Mouse (Mus musculus): Measurements from ENCODE around the gene Cd19.

Gene Cd19

DNA sequence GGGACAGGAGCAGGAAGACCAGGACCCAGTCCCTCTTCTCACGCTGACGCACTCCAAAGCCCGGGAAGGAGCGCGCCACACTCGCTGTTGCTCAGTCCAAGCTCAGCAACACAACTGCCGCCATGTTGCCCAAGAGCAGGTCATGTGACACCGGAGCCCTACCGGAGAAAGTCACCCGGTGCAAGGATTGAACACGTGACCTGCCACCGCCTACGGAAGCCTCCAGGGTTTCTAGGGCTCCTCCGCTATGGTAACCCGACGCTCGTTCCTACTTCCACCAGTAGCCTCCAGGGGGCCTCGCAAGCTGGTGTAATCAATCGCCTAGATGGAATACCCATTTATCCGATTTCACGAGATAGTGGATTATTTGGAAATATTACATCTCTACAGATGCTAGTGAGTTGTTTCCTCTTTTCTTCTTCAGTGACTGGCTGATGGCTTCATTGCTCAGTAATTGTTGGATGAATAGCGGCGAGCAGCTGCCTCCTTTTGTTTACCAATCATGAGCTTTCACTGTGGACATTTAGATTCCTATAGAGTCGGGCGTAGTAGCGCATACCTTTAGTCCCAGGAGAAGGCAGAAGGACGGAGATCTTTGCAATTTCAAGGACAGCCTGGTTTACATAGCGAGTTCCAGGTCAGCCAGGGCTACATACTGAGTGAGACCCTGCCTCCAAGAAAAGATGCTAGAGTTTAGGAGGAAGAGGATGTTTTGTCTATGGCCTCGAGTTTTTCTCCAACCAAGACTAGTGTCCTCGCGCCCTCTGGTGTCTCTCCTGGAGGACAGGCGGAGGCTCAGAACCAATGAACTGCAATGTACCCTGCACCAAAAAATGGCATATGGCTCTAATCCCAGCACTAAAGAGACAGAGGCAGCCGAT, 37.2 kb downstream of the Cd19 start, which contains the start of gene Spns1:
Gene Spns1, minus strand, starts transcription at position 173 of the 881 bp plus-strand sequence.
- DNase-seq: peak; percentile 98

DNA sequence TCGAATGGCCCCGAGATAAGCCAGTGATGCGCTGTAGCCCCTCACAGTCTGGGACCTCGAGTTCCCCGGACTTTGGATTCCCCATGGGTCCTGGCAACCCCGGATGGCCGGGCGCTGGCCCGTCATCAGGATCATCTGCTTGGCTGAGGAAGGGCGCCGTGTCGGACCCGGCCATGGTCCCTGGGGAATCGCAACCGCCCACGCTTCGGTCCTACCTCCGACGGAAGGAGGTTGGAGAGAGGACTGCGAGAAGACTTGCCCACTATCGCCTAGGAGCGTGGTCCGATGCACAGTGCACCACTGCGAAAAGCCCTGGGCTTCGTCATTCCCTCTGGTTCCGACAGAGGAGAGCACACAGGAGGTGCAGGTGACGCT, 37.8 kb downstream of the Cd19 start:
- no peak for DNase-seq

DNA sequence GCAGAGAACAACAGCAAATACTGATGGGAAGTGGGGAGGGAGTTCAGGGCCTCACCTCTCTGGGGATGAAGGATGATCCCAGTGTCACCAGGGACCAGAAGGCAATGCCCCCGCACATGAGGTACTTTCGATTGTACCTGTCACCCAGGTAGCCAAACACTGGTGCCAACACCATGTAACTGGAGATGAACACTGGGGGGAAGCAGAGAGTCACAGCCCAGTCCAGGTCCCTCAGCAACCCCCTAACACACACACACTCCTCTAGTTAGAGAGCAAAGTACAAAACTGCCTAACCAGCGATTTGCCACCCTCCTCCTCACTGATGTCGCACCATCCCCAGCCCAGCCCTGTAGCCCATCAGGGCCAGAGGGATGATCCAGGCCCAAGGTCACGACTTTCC, 39.7 kb downstream of the Cd19 start:
- no peak for DNase-seq

DNA sequence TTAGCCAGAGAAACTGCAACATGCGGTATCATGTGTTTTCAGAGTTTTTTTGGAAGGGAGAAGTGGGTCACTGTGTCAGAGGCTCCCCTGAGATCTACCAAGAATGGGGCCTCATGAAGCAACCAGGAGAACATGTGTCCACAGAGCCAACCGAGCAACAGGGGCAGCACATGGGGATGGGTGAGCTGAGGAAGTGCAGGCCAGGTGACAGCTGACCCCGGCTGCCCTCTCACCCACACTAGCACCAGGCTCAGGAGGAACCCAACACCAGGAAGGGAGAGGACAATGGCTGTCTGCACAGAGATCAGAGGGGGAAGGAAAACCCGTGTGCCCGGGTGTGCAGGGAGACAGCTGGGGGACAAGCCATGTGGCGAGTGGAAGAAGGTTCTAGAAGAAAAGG, 40.2 kb downstream of the Cd19 start:
- no peak for DNase-seq

DNA sequence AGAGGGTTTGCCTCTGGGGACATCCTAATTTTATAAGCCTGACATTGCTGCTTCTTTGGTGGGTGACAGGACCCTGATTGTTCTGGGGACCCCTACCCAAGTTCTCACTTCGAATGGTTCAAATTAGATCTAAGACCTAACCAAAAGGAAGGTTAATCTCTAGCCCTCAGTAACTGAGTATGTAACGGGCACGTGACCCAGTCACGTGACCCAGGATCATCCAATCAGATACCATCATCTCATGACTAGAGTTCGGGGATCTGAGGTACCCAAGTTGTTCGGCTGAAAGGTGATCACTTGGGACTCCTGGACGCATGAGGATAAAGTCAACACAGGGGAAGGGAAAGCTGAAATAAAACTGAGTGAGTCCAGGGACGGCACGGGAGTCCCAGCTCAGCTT, 41.7 kb downstream of the Cd19 start:
- DNase-seq: no peak

DNA sequence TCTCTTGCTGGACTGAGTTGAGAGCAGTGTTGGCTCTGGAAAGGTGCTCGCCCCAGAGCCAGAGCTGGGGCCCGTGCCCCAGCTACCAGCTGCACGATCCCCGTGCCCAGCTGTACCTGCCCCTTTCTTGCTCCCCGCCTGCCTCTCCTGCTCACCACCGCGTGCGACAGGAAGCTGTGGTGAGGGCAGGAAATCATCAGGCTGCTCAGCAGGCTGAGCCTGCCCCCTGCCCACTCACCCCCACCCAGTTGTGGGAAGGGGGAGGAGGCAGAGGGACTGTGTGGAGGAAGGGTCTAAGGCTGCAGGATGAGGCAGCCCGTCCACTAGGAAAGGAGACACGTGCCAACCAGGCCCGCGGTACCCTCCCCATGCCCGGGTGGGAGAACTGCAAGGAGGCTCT, 45.3 kb downstream of the Cd19 start, which contains the start of gene Lat:
Gene Lat, minus strand, starts transcription at position 178 of the 400 bp plus-strand sequence.
- peak; percentile 27 for DNase-seq

DNA sequence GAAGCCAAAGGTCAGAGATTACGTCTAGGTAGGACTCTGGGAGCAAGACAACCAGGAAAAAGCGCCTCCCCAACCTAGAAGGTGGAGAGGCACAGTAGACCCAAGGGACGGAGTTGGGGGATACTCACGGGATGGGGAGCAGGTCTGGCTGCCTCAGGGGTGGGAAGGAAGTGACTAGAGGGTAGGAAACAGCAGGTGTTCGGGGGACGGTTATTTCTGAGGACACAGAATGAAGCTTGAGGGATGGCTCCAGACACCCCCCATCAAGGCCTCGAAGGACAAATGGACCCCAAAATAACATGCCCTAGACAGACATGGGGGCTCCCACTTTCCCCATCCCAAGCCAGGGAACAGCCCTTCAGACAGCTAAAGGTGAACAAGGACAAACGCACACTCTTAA, 46.3 kb downstream of the Cd19 start:
- DNase-seq: no peak

DNA sequence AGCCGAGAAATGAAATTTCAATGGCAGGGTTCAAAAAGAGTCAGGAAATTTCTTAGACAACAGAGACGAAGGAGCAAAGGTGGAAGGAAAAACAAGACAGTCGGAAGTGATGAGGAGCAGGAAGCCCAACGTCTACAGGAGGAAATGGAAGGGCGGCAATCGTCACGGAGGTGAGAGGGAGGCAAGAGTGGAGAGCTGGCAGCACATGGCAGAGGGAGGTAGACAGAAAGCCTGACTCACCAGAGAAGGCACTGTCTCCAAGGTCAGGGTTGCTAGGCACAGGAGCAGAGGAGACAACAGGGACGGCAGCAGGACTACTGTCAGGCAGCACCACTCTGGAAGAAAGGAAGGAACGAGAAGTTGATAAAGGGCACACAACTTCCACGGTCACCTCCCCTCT, 47.1 kb downstream of the Cd19 start:
- DNase-seq: no peak

DNA sequence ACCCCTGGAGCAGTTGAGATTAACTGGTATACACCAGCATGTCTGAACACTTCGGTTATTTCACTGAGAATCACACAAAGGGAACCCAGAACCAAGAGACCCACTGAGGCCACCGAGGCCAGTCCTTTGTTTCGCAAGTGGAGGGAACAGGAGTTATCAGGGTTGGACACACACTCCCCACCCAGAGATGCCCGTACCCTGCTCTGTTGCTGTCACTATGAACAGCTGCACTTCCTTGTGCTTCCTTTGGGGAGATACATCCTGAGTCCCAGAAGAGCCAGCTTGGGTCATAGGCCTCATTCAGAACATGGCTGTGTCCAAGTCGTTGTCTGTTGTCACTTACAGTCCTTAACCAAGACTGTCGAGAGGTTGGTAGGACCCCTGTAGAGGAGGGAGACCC, 51.7 kb downstream of the Cd19 start:
- no peak for DNase-seq

DNA sequence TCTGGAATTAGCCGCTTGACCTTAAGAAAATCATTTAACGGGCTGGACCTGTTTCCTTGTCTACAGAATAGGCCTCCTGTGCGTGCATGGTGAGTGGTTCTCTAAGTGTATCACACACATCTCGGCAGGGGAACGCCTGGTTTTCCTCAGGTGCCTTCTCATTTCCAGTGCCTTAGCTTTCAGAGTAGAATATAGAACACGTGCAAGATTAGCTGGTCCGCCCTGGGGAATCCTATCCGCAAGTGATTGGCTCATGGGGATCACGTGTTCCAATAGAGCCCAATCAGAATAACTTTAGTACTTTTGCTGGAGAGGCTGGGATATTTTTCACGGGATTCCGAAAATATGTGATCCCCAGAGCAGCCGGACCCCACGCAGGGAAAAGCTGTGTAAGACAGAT, 55.6 kb downstream of the Cd19 start:
- no peak for DNase-seq

Measured in lung, postnatal 10 days (tissue).